Mouse (Mus musculus): ENCODE measurements around the gene S100a1. TPM values are rescaled to one million over a fixed set of nuclear protein-coding genes. Genes with fewer than 3 reads are reported as not detected.
A peak's percentile ranks its signal among the peaks of the same experiment; 100 is the strongest.

Gene S100a1
- total and polyA plus RNA-seq, 3 experiments = 98.2 to 282 (median 199) TPM

GRCm38 (mm10) chr3:90465081-90465685 is 49.0 kb downstream of the S100a1 start:
- DNase-seq = peak; percentile 67

GRCm38 (mm10) chr3:90464552-90465080 is 49.6 kb downstream of the S100a1 start:
- DNase-seq = peak; percentile 80

- no peak for DNase-seq
Measured at GRCm38 (mm10) chr3:90462579-90462978, 51.6 kb downstream of the S100a1 start.

DNA sequence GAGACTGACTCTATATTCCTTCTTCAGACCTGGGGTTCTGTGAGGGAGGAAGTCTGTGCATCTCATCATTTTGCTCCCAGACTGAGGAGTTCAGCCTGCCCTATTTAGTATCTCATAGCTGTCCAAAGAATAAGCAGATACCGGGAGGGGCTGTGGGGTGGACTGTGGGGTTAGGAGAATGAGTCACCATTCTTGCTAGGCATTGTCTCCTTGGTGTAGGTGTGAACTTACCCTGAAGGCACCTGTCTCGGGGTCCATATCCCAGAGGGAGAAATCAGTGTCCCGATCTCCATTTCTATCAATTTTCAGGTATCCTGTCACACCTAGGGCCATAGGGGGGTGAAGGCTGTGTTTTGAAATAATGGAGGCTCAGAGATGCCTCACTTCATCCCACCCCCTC is 52.3 kb downstream of the S100a1 start:
- DNase-seq = no peak

Other genes starting within 250 kb of the S100a1 start
- gene Dennd4b, start 249.2 kb downstream of the S100a1 start, total RNA-seq (2021) = 1 to 10 TPM; 7.8 to 7.9 TPM
- gene Dennd4b, start 249.2 kb downstream of the S100a1 start, polyA plus RNA-seq (2012; rRNA removed) = 27.9 and 28.6 TPM in 2 replicates
- gene Gatad2b, start 221.2 kb downstream of the S100a1 start, total RNA-seq (2021) = 10 to 100 TPM; 54.8 to 72.5 TPM
- gene Gatad2b, start 221.2 kb downstream of the S100a1 start, polyA plus RNA-seq (2012; rRNA removed) = 15.0 and 20.1 TPM in 2 replicates
- 100 to 1,000 TPM in 1 of 2 experiments, 10 to 100 TPM in 1; 66.9 to 196 TPM for gene Slc27a3, start 124.5 kb downstream of the S100a1 start, total RNA-seq (2021)
- 384 and 508 TPM in 2 replicates for gene Slc27a3, start 124.5 kb downstream of the S100a1 start, polyA plus RNA-seq (2012; rRNA removed)
- gene Ints3, start 80.8 kb downstream of the S100a1 start, total RNA-seq (2021) = 10 to 100 TPM; 81.0 to 90.6 TPM
- gene Ints3, start 80.8 kb downstream of the S100a1 start, polyA plus RNA-seq (2012; rRNA removed) = 32.2 and 40.2 TPM in 2 replicates
- gene Npr1, start 48.5 kb downstream of the S100a1 start, total RNA-seq (2021) = 100 to 1,000 TPM; 193 to 290 TPM
- 367 and 435 TPM in 2 replicates for gene Npr1, start 48.5 kb downstream of the S100a1 start, polyA plus RNA-seq (2012; rRNA removed)
- 10 to 100 TPM; 52.3 to 54.4 TPM for gene Ilf2, start 38.3 kb downstream of the S100a1 start, total RNA-seq (2021)
- 8.6 and 10.2 TPM in 2 replicates for gene Ilf2, start 38.3 kb downstream of the S100a1 start, polyA plus RNA-seq (2012; rRNA removed)
- gene Snapin, start 23.4 kb downstream of the S100a1 start, total RNA-seq (2021) = 10 to 100 TPM; 72.1 to 73.8 TPM
- gene Snapin, start 23.4 kb downstream of the S100a1 start, polyA plus RNA-seq (2012; rRNA removed) = 23.8 and 32.5 TPM in 2 replicates
- 100 to 1,000 TPM; 105 to 110 TPM for gene Chtop, start 4.9 kb downstream of the S100a1 start, total RNA-seq (2021)
- 34.5 and 37.2 TPM in 2 replicates for gene Chtop, start 4.9 kb downstream of the S100a1 start, polyA plus RNA-seq (2012; rRNA removed)
- gene S100a13, start within 50 bp of the S100a1 start, total RNA-seq (2021) = 10 to 100 TPM; 28.5 to 51.2 TPM
- 19.7 and 26.7 TPM in 2 replicates for gene S100a13, start within 50 bp of the S100a1 start, polyA plus RNA-seq (2012; rRNA removed)
- under 1 TPM in 1 of 2 experiments, not detected in 1; 0.31 TPM for gene S100a14, start 12.5 kb upstream of the S100a1 start, total RNA-seq (2021)
- gene S100a14, start 12.5 kb upstream of the S100a1 start, polyA plus RNA-seq (2012; rRNA removed) = not detected in 2 replicates
- 10 to 100 TPM; 63.5 to 70.4 TPM for gene S100a16, start 22.9 kb upstream of the S100a1 start, total RNA-seq (2021)
- gene S100a16, start 22.9 kb upstream of the S100a1 start, polyA plus RNA-seq (2012; rRNA removed) = 84.6 and 86.1 TPM in 2 replicates
- gene S100a3, start 46.2 kb upstream of the S100a1 start, total RNA-seq (2021) = under 1 TPM in 1 of 2 experiments, not detected in 1; 0.66 TPM
- 0.46 TPM in 1 of 2 replicates, not detected in the other for gene S100a3, start 46.2 kb upstream of the S100a1 start, polyA plus RNA-seq (2012; rRNA removed)
- not detected for gene S100a2, start 75.9 kb upstream of the S100a1 start, total RNA-seq (2021)
- gene S100a2, start 75.9 kb upstream of the S100a1 start, polyA plus RNA-seq (2012; rRNA removed) = not detected in 2 replicates
- not detected for gene Gm42674, start 87.5 kb upstream of the S100a1 start, total RNA-seq (2021)
- not detected in 2 replicates for gene Gm42674, start 87.5 kb upstream of the S100a1 start, polyA plus RNA-seq (2012; rRNA removed)
- gene S100a4, start 89.4 kb upstream of the S100a1 start, total RNA-seq (2021) = 10 to 100 TPM in 1 of 2 experiments, 1 to 10 TPM in 1; 3.1 to 20.7 TPM
- gene S100a4, start 89.4 kb upstream of the S100a1 start, polyA plus RNA-seq (2012; rRNA removed) = 0.88 and 1.0 TPM in 2 replicates
- not detected for gene S100a5, start 94.1 kb upstream of the S100a1 start, total RNA-seq (2021)
- not detected in 2 replicates for gene S100a5, start 94.1 kb upstream of the S100a1 start, polyA plus RNA-seq (2012; rRNA removed)
- gene S100a6, start 98.5 kb upstream of the S100a1 start, total RNA-seq (2021) = 100 to 1,000 TPM in 1 of 2 experiments, 10 to 100 TPM in 1; 29.3 to 101 TPM
- 43.4 and 55.2 TPM in 2 replicates for gene S100a6, start 98.5 kb upstream of the S100a1 start, polyA plus RNA-seq (2012; rRNA removed)
- under 1 TPM; 0.43 to 0.45 TPM for gene S100a7a, start 139.6 kb upstream of the S100a1 start, total RNA-seq (2021)
- gene S100a7a, start 139.6 kb upstream of the S100a1 start, polyA plus RNA-seq (2012; rRNA removed) = 0.12 and 0.21 TPM in 2 replicates
- 1 to 10 TPM; 3.2 to 3.6 TPM for gene S100a8, start 154.6 kb upstream of the S100a1 start, total RNA-seq (2021)
- gene S100a8, start 154.6 kb upstream of the S100a1 start, polyA plus RNA-seq (2012; rRNA removed) = not detected in 2 replicates
- 1 to 10 TPM; 2.7 to 3.9 TPM for gene S100a9, start 181.3 kb upstream of the S100a1 start, total RNA-seq (2021)
- gene S100a9, start 181.3 kb upstream of the S100a1 start, polyA plus RNA-seq (2012; rRNA removed) = not detected in 2 replicates
- gene Pglyrp4, start 212.5 kb upstream of the S100a1 start, total RNA-seq (2021) = not detected
- gene Pglyrp4, start 212.5 kb upstream of the S100a1 start, polyA plus RNA-seq (2012; rRNA removed) = not detected in 2 replicates

Data from adrenal gland, adult 2 months (tissue).